Mouse (Mus musculus): ENCODE results near the gene Bin2. TPM values are rescaled to one million over a fixed set of nuclear protein-coding genes. Genes with fewer than 3 reads are reported as not detected.
"Not testable (repeated sequence)": the region's sequence is repeated elsewhere in the genome, so short reads cannot be mapped to it uniquely, and the experiment has no call there.

Bin2 gene
- total and polyA plus RNA-seq, 3 experiments, result 5.3 to 13.7 (median 13.3) TPM

- peaks cover 9% of the 10 kb centered on the region for H3K4me1 ChIP-seq (ENCODE audit: insufficient read depth, low read depth, low read length)
- H3K27me3 ChIP-seq (ENCODE audit: insufficient read depth, low read length), result peaks cover 40% of the 10 kb centered on the region
- TF ChIP-seq GATA1 (IDR thresholded peaks at IDR 0.05; ENCODE audit: borderline replicate concordance, low read length), result no peak
- TF ChIP-seq CTCF (IDR thresholded peaks at IDR 0.05; ENCODE audit: low read depth, low read length), result no peak
- TF ChIP-seq POLR2AphosphoS5 (IDR thresholded peaks at IDR 0.05; ENCODE audit: insufficient replicate concordance, low read depth, low read length), result no peak
- TF ChIP-seq GATA2 (IDR thresholded peaks at IDR 0.05; ENCODE audit: borderline replicate concordance, low read depth, low read length), result no peak
- no peak for TF ChIP-seq TAL1 (conservative IDR thresholded peaks at IDR 0.05; ENCODE audit: low read depth, low read length)
- DNase-seq (ENCODE audit: low spot score) (no peak), ATAC-seq (ENCODE audit: extremely low read depth, insufficient number of reproducible peaks, low FRiP score, poor library complexity, severe bottlenecking) (no peak)
- H3K9me3 ChIP-seq (replicated peaks), result no peaks in the 10 kb centered on the region
- H3K4me3 ChIP-seq (ENCODE audit: low read depth, low read length), result no peak overlapping the region
- H3K36me3 ChIP-seq (replicated peaks), result no peaks in the 10 kb centered on the region
These were observed 41.5 kb downstream of the Bin2 start for GRCm38 (mm10) chr15:100627774-100628370.

- no peak for TF ChIP-seq TAL1 (conservative IDR thresholded peaks at IDR 0.05; ENCODE audit: low read depth, low read length)
- no peak for TF ChIP-seq GATA1 (IDR thresholded peaks at IDR 0.05; ENCODE audit: borderline replicate concordance, low read length)
- TF ChIP-seq POLR2AphosphoS5 (IDR thresholded peaks at IDR 0.05; ENCODE audit: insufficient replicate concordance, low read depth, low read length), result no peak
- no peak for TF ChIP-seq CTCF (IDR thresholded peaks at IDR 0.05; ENCODE audit: low read depth, low read length)
- no peak for TF ChIP-seq GATA2 (IDR thresholded peaks at IDR 0.05; ENCODE audit: borderline replicate concordance, low read depth, low read length)
- Histone ChIP-seq H3K4me3 (ENCODE audit: low read depth, low read length) (no peak overlapping the region), H3K36me3 (replicated peaks) (peaks cover 4% of the 10 kb centered on the region), H3K4me1 (ENCODE audit: insufficient read depth, low read depth, low read length) (peaks cover 9% of the 10 kb centered on the region), H3K27me3 (ENCODE audit: insufficient read depth, low read length) (peaks cover 34% of the 10 kb centered on the region), H3K9me3 (replicated peaks) (no peaks in the 10 kb centered on the region)
- ATAC-seq (ENCODE audit: extremely low read depth, insufficient number of reproducible peaks, low FRiP score, poor library complexity, severe bottlenecking) (no peak), DNase-seq (ENCODE audit: low spot score) (no peak)
These were observed 42.1 kb downstream of the Bin2 start for GRCm38 (mm10) chr15:100627287-100627686.

- TF ChIP-seq TAL1 (conservative IDR thresholded peaks at IDR 0.05; ENCODE audit: low read depth, low read length) (no peak), GATA1 (IDR thresholded peaks at IDR 0.05; ENCODE audit: borderline replicate concordance, low read length) (no peak), POLR2AphosphoS5 (IDR thresholded peaks at IDR 0.05; ENCODE audit: insufficient replicate concordance, low read depth, low read length) (no peak), CTCF (IDR thresholded peaks at IDR 0.05; ENCODE audit: low read depth, low read length) (no peak), GATA2 (IDR thresholded peaks at IDR 0.05; ENCODE audit: borderline replicate concordance, low read depth, low read length) (no peak)
- H3K4me3 ChIP-seq (ENCODE audit: low read depth, low read length), result no peak overlapping the region
- peaks cover 9% of the 10 kb centered on the region for H3K4me1 ChIP-seq (ENCODE audit: insufficient read depth, low read depth, low read length)
- no peaks in the 10 kb centered on the region for H3K9me3 ChIP-seq (replicated peaks)
- no peak for ATAC-seq (ENCODE audit: extremely low read depth, insufficient number of reproducible peaks, low FRiP score, poor library complexity, severe bottlenecking)
- peaks cover 11% of the 10 kb centered on the region for H3K27me3 ChIP-seq (ENCODE audit: insufficient read depth, low read length)
- peaks cover 31% of the 10 kb centered on the region for H3K36me3 ChIP-seq (replicated peaks)
- no peak for DNase-seq (ENCODE audit: low spot score)
These were observed 44.9 kb downstream of the Bin2 start for GRCm38 (mm10) chr15:100624435-100624834.

GRCm38 (mm10) chr15:100623754-100624153, 45.6 kb downstream of the Bin2 start:
- no peak for DNase-seq (ENCODE audit: low spot score)
- TF ChIP-seq CTCF (IDR thresholded peaks at IDR 0.05; ENCODE audit: low read depth, low read length), result no peak
- no peak for TF ChIP-seq GATA1 (IDR thresholded peaks at IDR 0.05; ENCODE audit: borderline replicate concordance, low read length)
- TF ChIP-seq GATA2 (IDR thresholded peaks at IDR 0.05; ENCODE audit: borderline replicate concordance, low read depth, low read length), result no peak
- TF ChIP-seq TAL1 (conservative IDR thresholded peaks at IDR 0.05; ENCODE audit: low read depth, low read length), result no peak
- Histone ChIP-seq H3K4me3 (ENCODE audit: low read depth, low read length) (no peak overlapping the region), H3K4me1 (ENCODE audit: insufficient read depth, low read depth, low read length) (peaks cover 9% of the 10 kb centered on the region), H3K27me3 (ENCODE audit: insufficient read depth, low read length) (peaks cover 5% of the 10 kb centered on the region; the same call in 1 of the 2 replicates), H3K9me3 (replicated peaks) (no peaks in the 10 kb centered on the region), H3K36me3 (replicated peaks) (peaks cover 38% of the 10 kb centered on the region)
- no peak for ATAC-seq (ENCODE audit: extremely low read depth, insufficient number of reproducible peaks, low FRiP score, poor library complexity, severe bottlenecking)

GRCm38 (mm10) chr15:100622164-100622563, 47.2 kb downstream of the Bin2 start:
- ATAC-seq (ENCODE audit: extremely low read depth, insufficient number of reproducible peaks, low FRiP score, poor library complexity, severe bottlenecking), result no peak

GRCm38 (mm10) chr15:100621671-100622070, 47.7 kb downstream of the Bin2 start:
- not testable (repeated sequence) for H3K4me1 ChIP-seq (ENCODE audit: insufficient read depth, low read depth, low read length); DNase-seq (ENCODE audit: low spot score); H3K27me3 ChIP-seq (ENCODE audit: insufficient read depth, low read length); ATAC-seq (ENCODE audit: extremely low read depth, insufficient number of reproducible peaks, low FRiP score, poor library complexity, severe bottlenecking); H3K4me3 ChIP-seq (ENCODE audit: low read depth, low read length); H3K9me3 ChIP-seq (replicated peaks)
- peaks cover 58% of the 10 kb centered on the region for H3K36me3 ChIP-seq (replicated peaks)

More at GRCm38 (mm10) chr15:100622164-100622563, 47.2 kb downstream of the Bin2 start:
- Histone ChIP-seq H3K9me3 (replicated peaks) (no peaks in the 10 kb centered on the region), H3K4me3 (ENCODE audit: low read depth, low read length) (no peak overlapping the region), H3K36me3 (replicated peaks) (peaks cover 53% of the 10 kb centered on the region), H3K27me3 (ENCODE audit: insufficient read depth, low read length) (no peaks in the 10 kb centered on the region; the same call in 1 of the 2 replicates), H3K4me1 (ENCODE audit: insufficient read depth, low read depth, low read length) (peaks cover 3% of the 10 kb centered on the region; the same call in 1 of the 2 replicates)
- no peak for DNase-seq (ENCODE audit: low spot score)
- TF ChIP-seq GATA1 (IDR thresholded peaks at IDR 0.05; ENCODE audit: borderline replicate concordance, low read length), result no peak
- TF ChIP-seq POLR2AphosphoS5 (IDR thresholded peaks at IDR 0.05; ENCODE audit: insufficient replicate concordance, low read depth, low read length), result no peak
- TF ChIP-seq CTCF (IDR thresholded peaks at IDR 0.05; ENCODE audit: low read depth, low read length), result no peak
- TF ChIP-seq GATA2 (IDR thresholded peaks at IDR 0.05; ENCODE audit: borderline replicate concordance, low read depth, low read length), result no peak
- TF ChIP-seq TAL1 (conservative IDR thresholded peaks at IDR 0.05; ENCODE audit: low read depth, low read length), result no peak

Data from G1E (cell line).